Comparison of ENCODE assay signal across 11 mouse cellular contexts in genomic region chr8:122651326-122651921, GRCm38 (mm10). TPM values are rescaled to one million over a fixed set of nuclear protein-coding genes. Genes with fewer than 3 reads are reported as not detected.
DNase-seq lines count a peak whose midpoint lies in the region; ATAC-seq and TF ChIP-seq lines count a peak whose summit lies in the region.
"Had no signal": no experiment of that assay in that cellular context is flagged by ENCODE, and none has a peak within 500 bp of the region (broad histone marks: within the 10 kb centered on the region; RNA-seq: fewer than 3 reads in every experiment).

No protein-coding gene starts in this region.

- 59% methylated on average over 16 of the region's 16 CpGs for WGBS in bone marrow, adult 2 months
- WGBS in limb, embryonic 12.5 days: 66% methylated on average over 16 of the region's 16 CpGs
- 80% methylated on average over 16 of the region's 16 CpGs for WGBS in intestine, embryonic 16.5 days

- H3K9me3 ChIP-seq in limb, embryonic 12.5 days: no peaks in the 10 kb centered on the region
- H3K9me3 ChIP-seq in intestine, embryonic 16.5 days (ENCODE audit: control insufficient read depth, low read length): no peaks in the 10 kb centered on the region
- H3K9me3 ChIP-seq: G1E had no signal

- no peak for TF ChIP-seq CTCF in bone marrow, adult 2 months (IDR thresholded peaks at IDR 0.05; ENCODE audit: control insufficient read depth, insufficient read depth, low read length)

- DNase-seq in A20 (ENCODE audit: low read depth, low spot score): peak; percentile 40
- peak; percentile 74 to 77 for DNase-seq in heart, adult 9 months (ENCODE audit: low spot score in 2 of 2)
- DNase-seq in urinary bladder, postnatal 10 days (ENCODE audit: low spot score): no peak
- no peak for DNase-seq in frontal cortex, postnatal 10 days (ENCODE audit: low spot score in 2 of 2)
- DNase-seq: cerebellum, adult 8-10 months; lung, adult 2 months; thymus, postnatal 4 days had no signal

- H3K9ac ChIP-seq in limb, embryonic 12.5 days (replicated peaks): no peak overlapping the region
- no peak overlapping the region for H3K9ac ChIP-seq in intestine, embryonic 16.5 days (ENCODE audit: low read depth, low read length)

- no peaks in the 10 kb centered on the region for H3K36me3 ChIP-seq in limb, embryonic 12.5 days
- 0 out of 2 replicates have a peak, but pooled peaks cover 4% of the 10 kb centered on the region for H3K36me3 ChIP-seq in intestine, embryonic 16.5 days (ENCODE audit: control insufficient read depth, insufficient read depth, low read length)

- 0 out of 2 replicates have a peak, but pooled peaks have one; percentile 37 for ATAC-seq in limb, embryonic 12.5 days (ENCODE audit: insufficient number of reproducible peaks, insufficient read depth, low FRiP score, low TSS enrichment, low read depth)
- no peak for ATAC-seq in intestine, embryonic 16.5 days

- peak; percentile 11; the same call in 1 of the 2 replicates for TF ChIP-seq POLR2A in bone marrow, adult 2 months (IDR thresholded peaks at IDR 0.05; ENCODE audit: borderline replicate concordance, control insufficient read depth, low read depth, low read length)

- H3K27me3 ChIP-seq in limb, embryonic 12.5 days: no peaks in the 10 kb centered on the region; the same call in 1 of the 2 replicates
- no peaks in the 10 kb centered on the region for H3K27me3 ChIP-seq in intestine, embryonic 16.5 days (replicated peaks; ENCODE audit: control insufficient read depth, insufficient read depth, low read length)

- H3K4me2 ChIP-seq in limb, embryonic 12.5 days: no peak overlapping the region
- H3K4me2 ChIP-seq in intestine, embryonic 16.5 days (ENCODE audit: low read depth, low read length): no peak overlapping the region

- H3K27ac ChIP-seq in bone marrow, adult 2 months (ENCODE audit: control insufficient read depth, insufficient read depth, low read depth, low read length, poor library complexity): peak overlapping the region; percentile 22; the same call in 1 of the 2 replicates
- no peak overlapping the region for H3K27ac ChIP-seq in limb, embryonic 12.5 days
- no peak overlapping the region for H3K27ac ChIP-seq in intestine, embryonic 16.5 days (ENCODE audit: low read length)

- no peak overlapping the region for H3K4me3 ChIP-seq in bone marrow, adult 2 months (replicated peaks; ENCODE audit: control insufficient read depth, low read depth, low read length)
- no peak overlapping the region for H3K4me3 ChIP-seq in limb, embryonic 12.5 days (replicated peaks)
- no peak overlapping the region for H3K4me3 ChIP-seq in intestine, embryonic 16.5 days (ENCODE audit: low read length)

- H3K4me1 ChIP-seq in bone marrow, adult 2 months (ENCODE audit: control insufficient read depth, insufficient read depth, low read length): peaks cover 1% of the 10 kb centered on the region; the same call in 1 of the 2 replicates
- peaks cover 72% of the 10 kb centered on the region for H3K4me1 ChIP-seq in limb, embryonic 12.5 days (replicated peaks)
- H3K4me1 ChIP-seq in intestine, embryonic 16.5 days (ENCODE audit: control insufficient read depth, insufficient read depth, low read length): peaks cover 22% of the 10 kb centered on the region

RNA-seq across cellular contexts. Expression of gene Pabpn1l, which starts 28.9 kb away (rescaled TPM):
- not detected in 2 replicates for polyA plus RNA-seq in bone marrow, adult 2 months (2011; ENCODE audit: insufficient read depth, insufficient read length, low replicate concordance, missing spikeins)
- polyA plus RNA-seq in limb, embryonic 12.5 days (2016; fragmentation: Nextera tagmentation; extraction: Ambion mirVana): not detected in 2 replicates
- 0.23 TPM in 1 of 2 replicates, not detected in the other for polyA plus RNA-seq in intestine, embryonic 16.5 days (2015; fragmentation: Nextera tagmentation; extraction: Ambion mirVana)
- polyA plus RNA-seq: G1E; lung, adult 2 months had no signal

RNA-seq across cellular contexts. Expression of gene Trappc2l, which starts 40.0 kb away (rescaled TPM):
- 14.0 and 36.5 TPM in 2 replicates for polyA plus RNA-seq in bone marrow, adult 2 months (2011; ENCODE audit: insufficient read depth, insufficient read length, low replicate concordance, missing spikeins)
- polyA plus RNA-seq in limb, embryonic 12.5 days (2016; fragmentation: Nextera tagmentation; extraction: Ambion mirVana): 39.0 and 48.0 TPM in 2 replicates
- polyA plus RNA-seq in intestine, embryonic 16.5 days (2015; fragmentation: Nextera tagmentation; extraction: Ambion mirVana): 76.7 and 86.4 TPM in 2 replicates

RNA-seq across cellular contexts. Expression of gene Galns, which starts 40.2 kb away (rescaled TPM):
- polyA plus RNA-seq in bone marrow, adult 2 months (2011; ENCODE audit: insufficient read depth, insufficient read length, low replicate concordance, missing spikeins): 18.7 and 40.6 TPM in 2 replicates
- 5.9 and 8.4 TPM in 2 replicates for polyA plus RNA-seq in limb, embryonic 12.5 days (2016; fragmentation: Nextera tagmentation; extraction: Ambion mirVana)
- 22.4 and 27.4 TPM in 2 replicates for polyA plus RNA-seq in intestine, embryonic 16.5 days (2015; fragmentation: Nextera tagmentation; extraction: Ambion mirVana)

RNA-seq across cellular contexts. Expression of gene Cbfa2t3, which starts 47.5 kb away (rescaled TPM):
- polyA plus RNA-seq in bone marrow, adult 2 months (2011; ENCODE audit: insufficient read depth, insufficient read length, low replicate concordance, missing spikeins): 16.3 and 58.8 TPM in 2 replicates
- 2.8 and 3.3 TPM in 2 replicates for polyA plus RNA-seq in limb, embryonic 12.5 days (2016; fragmentation: Nextera tagmentation; extraction: Ambion mirVana)
- polyA plus RNA-seq in intestine, embryonic 16.5 days (2015; fragmentation: Nextera tagmentation; extraction: Ambion mirVana): 4.1 and 5.2 TPM in 2 replicates

Comparison
In these comparisons a context has a peak if more than half of its experiments do, and no peak if none do; other contexts are left out.
1. DNase-seq: peak in A20 (single experiment) and heart, adult 9 months (2 of 2); none in urinary bladder, postnatal 10 days (single experiment) and frontal cortex, postnatal 10 days (0 of 2).